Mouse (Mus musculus) embryo, embryonic 9.5 days (tissue): ENCODE results near the gene Nectin4.
"Not testable (repeated sequence)": the region's sequence is repeated elsewhere in the genome, so short reads cannot be mapped to it uniquely, and the experiment has no call there.

ENCODE experiments used
- DNase-seq: peaks from one replicate; pipeline ENCODE4 v3.0.0-alpha.2; 2017; ENCODE audit errors: extremely low spot score

Nectin4 gene

DNA sequence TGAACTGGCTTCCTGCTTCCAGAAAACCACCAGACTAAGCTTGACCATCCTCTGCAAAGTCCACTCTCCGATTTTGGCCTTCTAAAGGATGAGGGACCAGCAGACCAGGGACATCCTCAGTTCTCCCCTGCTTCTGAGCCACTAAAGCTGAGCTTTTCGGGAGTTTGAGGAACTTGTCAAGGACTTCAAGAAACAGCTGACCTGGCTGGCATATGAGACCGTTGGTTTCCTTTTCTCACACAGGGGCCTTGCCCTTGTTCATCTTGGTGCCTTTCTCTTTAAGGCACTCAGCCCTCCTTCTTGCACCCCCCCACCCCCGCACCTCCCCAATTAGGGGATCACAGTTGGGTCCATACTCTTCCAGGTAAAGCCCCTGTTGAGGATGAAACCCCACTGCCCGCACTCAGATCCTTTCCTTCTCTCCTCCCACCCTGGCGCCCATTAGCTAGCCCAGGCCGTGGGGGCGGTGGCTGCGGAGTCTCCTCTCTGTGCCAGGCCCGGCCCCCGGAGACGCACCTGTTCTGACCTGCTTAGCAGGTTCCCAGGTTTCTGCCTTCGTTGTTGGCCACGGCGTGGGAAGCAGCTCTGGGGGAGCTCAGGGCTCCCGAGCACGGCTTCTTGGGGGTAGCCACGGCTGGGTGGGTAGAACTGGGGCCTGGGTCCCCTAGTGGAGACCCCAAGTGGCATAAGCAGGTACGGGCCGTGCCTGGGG, at the start of gene Nectin4:
Nectin4 (plus strand) TSS at position 255 of the 712 bp plus-strand sequence.
- DNase-seq = no peak

DNA sequence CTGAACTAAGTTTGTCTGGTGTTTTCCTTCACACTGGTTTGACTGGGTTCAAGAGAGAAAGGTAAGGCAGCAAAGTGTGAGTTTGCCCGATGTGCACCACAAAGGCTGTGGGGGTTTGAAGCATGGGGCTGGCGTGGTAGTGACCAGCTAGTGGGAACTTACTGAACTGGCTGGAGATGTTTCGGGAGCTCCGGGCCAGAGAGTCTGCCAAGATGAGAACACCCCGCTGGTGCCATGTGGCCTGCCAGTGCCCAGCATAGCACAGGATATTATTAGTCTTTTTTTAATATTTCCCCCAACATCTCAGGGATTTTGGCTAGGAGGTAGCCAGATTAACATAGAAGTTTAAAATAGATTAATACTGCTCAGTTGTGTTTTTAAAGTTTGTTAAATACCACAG, 49.7 kb upstream of the Nectin4 start:
- no peak for DNase-seq

DNA sequence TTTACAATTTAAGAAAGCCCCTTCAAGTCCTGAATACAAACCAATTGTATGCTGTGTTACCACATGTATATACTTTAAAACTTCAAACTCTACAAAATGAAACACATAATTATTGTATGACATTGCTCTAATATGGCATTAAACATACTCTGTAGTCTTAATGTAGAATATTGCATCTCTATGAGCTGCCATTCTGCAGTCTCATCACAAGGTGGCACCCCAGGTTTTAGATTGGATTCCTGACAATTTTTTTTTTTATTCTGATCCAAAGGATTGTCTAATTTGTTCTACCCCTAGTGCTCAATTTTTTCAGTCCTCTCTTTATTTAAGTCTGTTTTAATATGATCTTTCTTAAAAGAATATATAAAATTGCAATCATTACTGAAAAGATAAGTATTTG, 48.5 kb upstream of the Nectin4 start:
- DNase-seq = no peak

DNA sequence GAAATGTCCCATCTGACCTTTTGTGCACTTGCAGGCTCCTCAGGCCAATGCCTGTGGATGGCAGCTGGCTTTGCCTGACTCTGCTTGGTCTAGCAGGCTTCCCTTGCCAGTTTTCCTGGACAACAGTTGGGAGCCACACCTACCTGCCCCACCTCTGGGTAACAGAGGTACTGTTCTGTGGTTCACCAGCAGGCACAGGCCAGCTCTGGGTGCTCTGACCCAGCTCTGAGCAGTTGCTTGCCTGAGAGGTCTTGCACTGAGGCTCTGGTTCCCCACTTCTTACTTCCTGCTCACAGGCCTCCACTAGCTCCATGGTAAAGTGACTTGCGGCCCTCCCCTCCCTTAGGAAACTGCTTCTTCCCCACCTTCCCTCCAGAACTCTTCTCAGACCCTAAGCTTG, 47.9 kb upstream of the Nectin4 start:
- DNase-seq = no peak

DNA sequence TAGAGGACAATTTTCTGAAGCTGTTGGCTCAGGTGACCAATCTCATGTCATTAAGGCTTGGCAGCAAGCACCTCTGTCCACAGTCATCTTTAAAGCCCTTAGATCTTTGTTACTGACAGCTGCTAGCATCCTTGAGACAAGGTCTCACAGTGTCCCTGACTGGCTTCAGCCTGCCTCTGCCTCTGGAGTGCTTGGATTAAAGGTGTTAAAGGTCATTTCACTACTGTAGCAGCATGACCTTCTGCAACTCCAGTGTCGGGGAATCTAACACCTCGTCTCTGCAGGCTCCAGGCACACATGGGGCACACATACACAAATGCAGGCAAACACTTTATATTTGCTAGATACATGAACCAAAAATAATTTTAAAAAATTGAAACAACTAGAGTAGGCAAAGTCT, 44.3 kb upstream of the Nectin4 start:
- DNase-seq = no peak

DNA sequence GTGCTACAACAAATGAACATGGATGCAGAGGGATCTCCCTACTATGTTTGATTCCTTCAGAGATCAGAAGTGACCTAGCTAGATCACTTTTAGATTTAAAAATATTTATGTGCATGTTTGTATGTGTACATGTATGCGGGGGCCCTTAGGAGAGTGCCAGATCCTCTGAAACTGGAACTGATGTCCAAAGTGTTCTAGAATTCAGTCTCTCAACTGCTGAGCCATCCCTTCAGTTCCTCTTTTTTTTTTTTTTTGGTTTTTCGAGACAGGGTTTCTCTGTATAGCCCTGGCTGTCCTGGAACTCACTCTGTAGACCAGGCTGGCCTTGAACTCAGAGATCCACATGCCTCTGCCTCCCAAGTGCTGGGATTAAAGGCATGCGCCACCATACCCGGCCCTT, 43.3 kb upstream of the Nectin4 start:
- DNase-seq = not testable (repeated sequence)

DNA sequence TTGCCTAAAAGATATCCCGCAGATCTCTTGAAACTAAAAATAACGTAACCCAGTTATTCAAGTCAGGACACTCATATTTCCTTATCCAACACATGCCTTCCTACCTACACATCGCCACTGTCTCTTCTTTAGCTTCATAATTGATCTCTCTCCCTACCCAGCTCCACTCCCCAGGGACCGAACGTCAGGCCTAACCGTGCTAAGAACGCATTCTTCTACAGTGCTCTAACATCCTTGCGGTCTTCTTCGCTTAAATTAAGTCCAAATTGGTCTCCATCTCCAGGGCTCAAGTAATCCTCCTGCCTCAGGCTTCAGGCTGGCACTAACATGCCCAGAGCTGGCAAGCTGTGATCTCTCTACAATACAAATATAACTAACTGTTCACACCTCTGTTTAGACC, 41.7 kb upstream of the Nectin4 start:
- no peak for DNase-seq

DNA sequence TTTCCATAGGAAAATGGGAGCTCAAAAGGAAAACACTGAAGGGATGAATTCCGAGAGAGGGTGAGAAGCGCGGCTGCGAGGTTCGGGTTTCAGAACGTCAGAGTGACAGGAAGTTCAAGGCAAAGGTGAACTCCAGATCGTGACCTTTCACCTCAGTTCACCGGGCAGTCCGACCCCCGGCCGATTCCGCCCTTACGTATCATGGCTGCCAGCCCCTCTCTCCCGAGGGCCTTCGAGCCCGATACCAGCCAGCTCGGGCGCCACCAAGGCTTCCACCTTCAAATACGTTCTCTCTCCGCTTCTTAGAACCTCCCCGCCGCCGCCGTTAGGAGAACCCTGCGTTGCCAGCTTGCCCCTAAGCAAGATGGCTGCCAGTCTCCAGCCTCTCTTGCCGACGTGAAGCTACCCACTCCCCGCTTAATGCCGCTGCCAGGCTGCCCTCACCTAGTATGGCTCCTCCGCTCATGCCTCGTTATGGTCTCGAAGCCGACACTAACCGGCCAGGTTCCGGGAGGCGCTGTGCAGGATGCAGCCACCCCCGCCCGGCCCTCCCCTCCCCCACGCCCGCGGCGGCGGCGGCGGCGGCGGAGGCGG, 41.0 kb upstream of the Nectin4 start, which contains the start of gene Dedd:
Dedd (plus strand) TSS at position 307 of the 594 bp plus-strand sequence.
- DNase-seq = peak; percentile 95

DNA sequence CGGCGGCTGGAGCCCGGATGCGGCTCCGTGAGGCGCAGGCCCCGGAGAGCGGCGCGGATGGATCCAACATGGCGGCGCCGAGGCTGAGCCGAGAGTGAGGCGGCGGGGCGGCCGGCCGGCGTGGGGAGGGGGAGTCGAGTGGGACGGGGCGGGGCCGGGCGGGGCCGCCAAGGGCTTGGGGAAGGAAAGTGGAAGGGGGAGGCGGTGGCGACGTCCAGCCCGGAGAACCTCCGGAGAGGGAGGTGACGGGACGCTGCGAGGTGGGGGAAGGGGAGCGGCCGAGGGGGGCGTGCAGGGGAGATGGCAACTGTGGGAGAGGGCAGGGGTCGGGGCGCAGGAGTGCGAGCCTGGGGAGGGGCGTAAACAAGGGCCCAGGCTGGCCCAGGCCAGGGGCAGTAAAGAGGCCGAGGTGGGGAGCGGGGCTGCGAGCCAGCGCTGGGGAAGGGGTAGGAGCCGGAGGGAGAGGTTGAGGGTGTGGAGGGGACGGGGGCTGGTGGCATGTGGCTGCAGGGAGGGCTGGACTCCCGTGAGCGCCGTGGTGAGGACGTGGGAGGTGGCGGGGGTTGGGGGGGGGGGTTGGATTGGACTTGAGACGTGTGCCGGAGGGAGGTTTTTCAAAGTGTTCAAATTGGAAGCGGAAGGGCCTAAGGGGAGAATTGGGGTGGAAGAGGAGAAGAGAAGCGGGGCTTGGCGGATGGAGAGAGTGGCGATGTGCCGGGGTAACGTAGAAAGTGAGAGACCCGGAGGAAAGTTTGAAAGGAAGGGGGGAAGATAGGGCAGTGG, 40.3 kb upstream of the Nectin4 start:
- peak; percentile 95 for DNase-seq

DNA sequence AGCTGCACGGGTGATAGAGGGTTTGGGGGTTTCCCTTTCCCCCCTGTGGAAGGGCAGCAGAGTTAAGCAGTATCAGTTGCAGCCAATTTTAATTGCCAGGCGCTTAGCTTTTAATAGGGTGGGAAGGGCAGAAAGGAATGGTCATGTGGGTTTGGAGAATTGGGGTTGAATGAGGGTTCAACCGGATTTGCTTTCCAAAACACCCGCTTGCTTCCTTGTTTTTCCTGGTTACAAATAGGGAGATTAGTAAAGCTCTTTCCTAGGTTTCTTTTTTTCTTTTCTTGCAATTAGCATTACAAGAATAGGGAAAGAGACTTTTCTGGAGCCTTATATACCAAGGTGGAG, 39.7 kb upstream of the Nectin4 start:
- DNase-seq = no peak

DNA sequence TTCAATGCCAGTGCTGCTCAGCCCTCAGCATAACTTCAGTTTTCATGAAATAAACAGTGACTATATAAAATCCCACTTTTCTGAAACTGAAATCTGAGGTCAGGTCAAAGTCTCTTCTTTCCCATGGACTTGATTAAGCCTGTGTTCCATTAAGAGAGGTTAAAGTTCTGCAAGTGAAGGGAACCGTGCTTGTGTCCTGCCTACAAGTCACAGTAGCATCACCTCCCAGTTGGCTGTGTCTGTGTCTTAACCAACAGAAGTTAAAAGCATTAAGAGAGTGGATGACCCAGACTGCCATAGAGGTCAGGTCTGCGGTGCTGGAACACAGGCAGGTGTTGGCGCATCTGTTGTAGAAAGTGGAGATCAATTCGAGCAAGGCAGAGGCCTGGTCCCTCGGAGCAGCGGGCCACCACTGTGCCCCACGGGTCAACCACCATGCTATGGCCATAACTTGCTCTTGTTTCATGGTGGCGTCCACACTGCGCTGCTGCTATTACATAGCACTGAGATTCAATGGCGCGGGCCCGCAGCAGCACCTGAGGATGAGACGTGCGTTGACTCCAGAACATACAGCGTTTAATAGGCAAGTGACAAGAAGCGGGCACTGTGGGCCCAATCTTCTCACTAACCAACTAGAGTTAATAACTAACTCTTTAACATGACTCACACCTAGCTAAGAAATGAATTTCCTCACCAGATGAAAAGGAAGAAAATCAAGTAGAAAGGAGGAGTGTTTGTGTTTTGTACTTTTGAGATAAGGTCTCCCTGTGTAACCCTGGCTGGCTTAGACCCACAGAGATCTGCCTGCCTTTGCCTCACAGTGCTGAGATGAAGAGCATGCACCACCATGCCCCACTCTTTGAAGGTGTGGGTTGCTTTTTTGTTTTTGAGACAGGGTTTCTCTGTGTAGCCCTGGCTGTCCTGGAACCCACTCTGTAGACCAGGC, 27.4 kb upstream of the Nectin4 start:
- no peak for DNase-seq

DNA sequence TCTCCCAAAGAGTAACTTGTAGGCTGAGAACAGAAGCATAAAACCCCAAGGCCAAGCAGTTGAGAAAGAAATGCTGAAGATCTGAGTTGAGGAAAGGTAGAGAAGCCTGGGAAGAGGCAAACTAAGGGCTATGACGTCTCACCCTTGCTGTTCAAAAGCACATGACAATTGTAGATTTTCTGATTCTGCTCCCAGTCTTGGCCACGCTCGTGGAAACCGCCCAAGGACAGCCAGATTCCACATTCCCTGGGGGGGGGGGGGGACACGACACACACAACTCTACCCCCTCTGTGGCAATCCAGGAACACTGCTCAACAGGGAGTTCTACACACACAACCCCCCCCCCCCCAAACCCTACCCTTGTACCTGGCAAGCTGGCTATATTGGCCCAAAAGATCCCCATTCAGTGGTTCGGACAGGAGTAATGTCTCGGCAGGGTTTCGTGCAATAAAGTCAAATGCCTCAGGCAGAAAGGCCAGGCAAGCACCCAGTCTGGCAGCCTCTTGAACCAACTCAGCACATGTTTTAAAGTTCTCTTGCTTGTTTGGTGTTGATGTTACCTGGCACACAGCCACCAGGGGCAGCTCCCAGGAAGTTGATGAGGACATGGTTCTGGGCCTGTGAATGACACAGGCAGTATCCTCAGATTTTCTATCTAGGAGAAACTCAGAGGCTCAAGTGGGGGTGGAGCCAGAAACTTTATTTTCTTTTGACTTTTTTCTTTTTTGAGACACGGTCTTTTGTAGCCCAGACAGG, 25.8 kb upstream of the Nectin4 start:
- DNase-seq = no peak

DNA sequence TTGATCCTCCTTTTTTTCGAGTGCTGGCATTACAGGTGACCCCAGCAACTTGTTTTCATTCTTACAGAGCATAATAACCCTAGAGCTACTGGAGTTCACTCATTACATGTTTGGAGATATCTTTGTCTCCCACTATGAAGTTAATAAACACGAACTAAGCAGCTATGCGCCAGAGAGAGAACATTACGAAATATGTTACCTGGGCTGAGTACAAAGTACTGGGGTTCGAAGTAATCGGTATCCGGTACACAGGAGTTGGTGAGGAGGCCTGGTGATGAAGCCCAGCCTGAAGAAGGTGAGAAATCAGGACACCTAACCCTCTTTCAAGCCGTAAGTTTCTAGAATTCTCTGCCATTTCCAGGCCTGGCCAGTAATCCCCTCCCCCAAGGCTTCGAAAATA, 25.2 kb upstream of the Nectin4 start:
- no peak for DNase-seq

DNA sequence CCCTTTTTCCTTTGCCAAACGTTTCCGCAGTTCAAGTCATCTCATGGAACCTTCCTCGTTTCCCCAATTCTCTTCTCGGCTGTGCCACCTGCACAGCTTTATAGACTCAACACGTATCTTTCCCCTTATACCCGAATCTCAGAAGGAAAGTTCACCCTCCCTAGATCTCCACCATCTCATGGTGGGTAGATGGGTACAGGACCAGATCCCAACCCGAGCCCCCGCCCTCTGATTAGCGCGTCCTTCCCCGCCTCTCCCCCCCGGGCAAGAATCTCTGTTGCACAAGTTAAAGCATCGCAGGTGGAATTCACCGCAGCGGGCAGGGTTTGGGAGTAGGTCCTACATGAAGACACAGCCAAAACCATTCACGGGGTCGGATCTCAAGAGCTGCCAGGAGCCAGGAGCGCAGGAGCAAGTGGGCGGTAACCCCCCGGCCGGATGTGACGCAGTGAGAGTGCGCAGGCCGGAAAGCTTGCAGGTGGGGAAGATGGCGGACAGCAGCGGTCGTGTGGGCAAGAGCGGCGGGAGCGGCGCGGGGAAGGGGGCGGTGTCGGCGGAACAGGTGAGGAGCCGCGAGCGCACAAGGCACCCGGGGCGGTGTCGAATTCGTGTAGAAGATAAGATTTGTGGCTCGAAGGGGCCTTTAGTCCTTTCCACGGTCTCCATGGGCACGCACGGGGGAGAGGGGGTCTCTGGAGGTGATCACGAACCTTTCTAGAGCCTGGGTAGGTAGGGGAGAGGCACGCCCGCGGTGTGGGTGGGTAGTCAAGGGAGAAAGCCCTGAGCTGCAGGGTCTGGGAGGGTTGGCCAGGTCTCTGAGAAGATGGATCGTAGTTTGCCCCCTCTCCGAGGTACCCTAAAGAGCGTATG, 24.4 kb upstream of the Nectin4 start, which contains the start of the genes Nit1 and Pfdn2:
Nit1 (minus strand) TSS at position 422 of the 870 bp plus-strand sequence.
Pfdn2 (plus strand) TSS at position 446 of the 870 bp plus-strand sequence.
- peak; percentile 94 for DNase-seq

DNA sequence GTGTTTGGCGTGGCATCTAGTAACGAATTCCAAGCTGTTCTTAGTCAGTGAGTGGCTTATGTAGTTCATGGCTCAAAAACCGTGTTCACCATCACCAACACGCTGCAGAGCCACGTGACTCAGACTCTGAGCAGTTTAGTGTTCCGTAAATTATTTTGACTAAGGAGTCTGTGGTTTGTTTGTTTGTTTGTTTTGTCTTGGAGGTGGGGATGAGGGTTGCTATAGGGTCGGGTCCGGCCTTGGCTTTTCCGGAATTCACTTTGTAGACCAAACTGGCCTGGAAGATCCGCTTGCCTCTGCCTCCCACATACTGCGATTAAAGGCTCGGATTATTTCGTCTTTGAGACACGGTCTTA, 23.8 kb upstream of the Nectin4 start:
- no peak for DNase-seq

DNA sequence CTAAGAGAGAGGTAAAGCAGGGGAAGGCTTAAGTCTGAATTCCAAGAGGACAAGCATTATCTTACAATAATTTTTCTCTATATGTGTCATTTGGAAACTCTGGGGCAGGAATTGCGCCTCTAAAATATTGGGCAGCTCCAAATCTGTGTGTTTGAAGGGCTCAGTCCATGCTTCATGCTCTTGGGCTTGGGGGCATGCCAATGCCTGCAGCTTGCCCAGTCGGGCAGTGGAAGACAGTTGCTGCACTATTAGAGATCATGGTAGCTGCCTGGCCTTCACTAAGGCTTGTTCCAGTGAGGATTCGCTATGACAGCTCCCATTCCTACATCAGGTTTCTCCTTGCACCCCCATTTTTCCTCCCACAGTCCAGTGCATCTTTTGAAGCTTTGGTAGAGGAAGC, 21.2 kb upstream of the Nectin4 start:
- DNase-seq = no peak

DNA sequence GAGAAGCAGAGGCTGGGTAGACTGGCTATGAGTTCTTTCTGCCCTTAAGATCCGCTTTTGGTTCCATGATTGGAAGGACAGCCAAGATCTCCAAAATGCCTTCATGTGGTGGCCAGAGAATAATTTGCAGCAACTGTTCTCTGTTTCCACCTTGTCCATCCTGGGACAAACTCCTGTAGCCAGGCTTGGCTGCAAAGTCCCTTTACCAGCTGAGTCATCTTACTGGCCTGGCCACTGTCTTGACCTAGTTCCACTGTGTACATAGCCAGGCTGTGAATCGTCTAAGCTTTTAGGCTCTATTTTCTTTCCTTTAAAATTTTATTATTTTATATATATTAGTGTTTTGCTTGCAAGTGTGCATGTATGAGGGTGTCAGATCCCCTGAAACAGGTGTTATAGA, 20.7 kb upstream of the Nectin4 start:
- no peak for DNase-seq

DNA sequence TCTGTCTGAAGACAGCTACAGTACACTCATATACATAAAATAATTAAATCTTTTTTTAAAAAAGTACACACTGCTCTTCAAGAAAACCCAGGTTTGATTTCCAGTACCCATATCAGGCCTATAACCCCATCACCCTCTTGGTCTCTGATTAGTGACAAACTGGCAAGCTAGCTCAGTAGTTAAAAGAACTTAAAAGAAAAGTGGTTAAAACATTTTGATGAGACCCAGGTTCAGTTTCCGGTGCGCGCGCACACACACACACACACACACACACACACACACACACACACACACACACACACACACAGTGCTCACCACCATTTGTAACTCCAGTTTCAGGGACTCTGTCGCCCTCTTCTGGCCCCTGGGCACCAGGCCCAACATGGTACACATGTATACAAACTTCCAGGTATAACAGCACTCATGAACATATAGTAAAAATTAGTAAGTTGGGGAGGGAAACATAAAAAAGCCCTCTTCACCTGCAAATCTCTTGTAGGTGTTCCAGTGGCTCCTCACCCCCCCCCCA, 14.0 kb upstream of the Nectin4 start:
- DNase-seq = no peak

DNA sequence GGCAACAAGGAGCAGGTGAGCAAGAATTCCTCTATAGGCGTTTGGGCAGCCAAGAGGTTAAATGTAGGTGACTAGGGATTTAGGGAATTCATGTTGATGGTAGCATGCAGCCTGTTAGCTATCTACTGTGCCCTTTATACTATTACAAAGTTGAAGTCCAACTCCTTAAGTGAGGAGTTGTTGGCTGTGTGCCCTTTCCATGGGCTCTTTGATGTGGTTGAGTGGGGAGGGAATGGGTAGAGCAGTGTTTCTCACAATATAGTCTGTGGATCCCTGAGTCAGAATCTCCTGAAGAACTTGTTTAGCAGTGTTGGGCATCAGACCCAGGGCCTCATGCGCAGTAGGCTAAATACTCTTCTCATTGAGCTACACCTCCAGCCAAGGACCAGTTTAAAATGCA, 13.1 kb upstream of the Nectin4 start:
- no peak for DNase-seq

DNA sequence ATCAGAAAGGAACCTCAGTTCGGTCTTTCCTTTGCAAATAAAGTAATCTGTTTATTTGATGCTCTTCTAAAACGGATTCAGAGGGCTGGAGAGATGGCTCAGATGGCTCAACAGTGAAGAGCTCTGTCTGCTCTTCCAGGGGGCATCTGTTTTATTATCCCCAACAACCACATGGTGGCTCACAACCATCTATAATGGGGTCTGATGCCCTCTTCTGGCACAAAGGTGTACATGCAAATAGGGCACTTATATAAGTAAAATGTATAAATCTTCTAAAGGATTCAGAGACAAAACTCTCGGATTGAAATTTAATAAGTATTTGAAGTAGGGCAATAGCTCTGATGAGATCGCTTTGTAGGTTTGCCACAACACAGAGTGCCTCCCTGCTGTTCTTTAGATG, 11.5 kb upstream of the Nectin4 start:
- DNase-seq = no peak
